Mouse (Mus musculus): ENCODE results near the gene Accsl. TPM values are rescaled to one million over a fixed set of nuclear protein-coding genes. Genes with fewer than 3 reads are reported as not detected.

Accsl gene
- total and polyA plus RNA-seq, 3 experiments = 0.43 to 1.6 TPM; not detected in 1

DNA sequence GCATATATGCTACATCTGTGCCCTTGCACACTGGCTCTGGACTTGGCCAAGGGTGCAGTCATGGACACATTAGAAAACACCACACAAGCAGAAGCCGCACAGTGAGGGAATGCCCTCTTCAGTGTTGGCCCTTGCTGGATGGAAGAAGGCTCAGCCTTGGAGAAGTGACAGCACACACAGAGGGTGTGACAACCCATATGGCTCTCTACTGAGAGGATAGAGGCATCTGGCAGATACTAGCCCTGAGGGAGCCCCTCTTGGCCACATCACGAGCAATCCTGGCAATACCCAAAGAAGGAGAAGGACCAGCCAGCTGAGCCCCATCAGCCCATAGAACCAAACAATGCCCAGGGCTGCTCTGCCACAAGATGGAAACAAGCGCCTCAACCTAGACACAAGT, 5.6 kb upstream of the Accsl start:
- DNase-seq = no peak

DNA sequence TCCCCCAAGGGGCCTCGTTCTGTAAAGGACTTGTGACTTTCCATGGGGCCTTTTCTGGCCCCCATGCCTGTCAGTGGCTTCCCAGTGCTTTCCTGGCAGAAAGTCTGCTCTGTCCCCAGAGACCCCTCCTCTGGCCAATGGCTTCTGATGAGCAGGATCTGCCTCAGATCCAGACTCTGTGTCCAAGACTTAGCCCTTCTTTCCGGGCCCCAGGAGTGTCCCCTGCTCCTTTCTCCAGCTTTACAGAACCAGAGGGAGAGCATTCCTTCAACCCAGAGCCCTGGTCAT, 5.2 kb upstream of the Accsl start:
- DNase-seq = no peak

DNA sequence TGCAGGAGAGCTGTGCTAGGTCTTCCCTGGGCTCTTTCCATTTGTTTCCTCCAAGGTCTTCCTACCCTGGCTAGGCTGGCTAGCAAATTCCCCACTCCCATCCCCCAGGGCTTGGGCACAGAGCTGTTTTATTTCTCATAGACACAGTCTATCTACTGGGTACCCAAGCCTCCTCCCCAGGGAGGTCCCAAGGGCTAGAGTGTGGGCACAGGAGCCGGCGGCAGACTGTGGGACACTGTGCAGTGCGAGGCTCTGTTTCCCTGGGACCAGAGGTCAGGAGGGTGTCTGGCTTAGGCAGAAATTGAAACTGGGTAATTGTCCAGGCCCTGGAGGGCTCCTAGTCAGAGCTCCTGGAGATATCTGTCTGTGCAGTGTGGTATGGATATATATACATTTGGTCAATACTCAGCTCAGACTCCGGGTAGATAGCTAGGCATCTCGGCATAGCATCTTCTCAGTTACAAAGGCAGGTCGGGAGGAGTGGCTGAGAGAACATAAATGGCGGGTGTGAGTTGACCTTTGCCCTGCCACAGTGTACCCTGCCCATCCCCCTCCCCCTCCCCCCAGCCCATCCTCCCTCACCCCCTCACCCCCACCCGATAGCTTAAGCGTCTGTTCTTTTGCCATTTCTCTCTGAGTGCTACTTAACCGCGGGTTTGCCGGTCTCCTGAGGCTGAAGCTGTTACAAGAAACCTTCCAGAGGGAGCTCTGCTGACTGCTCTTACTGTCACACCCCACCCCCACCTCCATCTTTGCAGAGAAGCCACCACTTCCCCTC, 4.7 kb upstream of the Accsl start:
- no peak for DNase-seq

DNA sequence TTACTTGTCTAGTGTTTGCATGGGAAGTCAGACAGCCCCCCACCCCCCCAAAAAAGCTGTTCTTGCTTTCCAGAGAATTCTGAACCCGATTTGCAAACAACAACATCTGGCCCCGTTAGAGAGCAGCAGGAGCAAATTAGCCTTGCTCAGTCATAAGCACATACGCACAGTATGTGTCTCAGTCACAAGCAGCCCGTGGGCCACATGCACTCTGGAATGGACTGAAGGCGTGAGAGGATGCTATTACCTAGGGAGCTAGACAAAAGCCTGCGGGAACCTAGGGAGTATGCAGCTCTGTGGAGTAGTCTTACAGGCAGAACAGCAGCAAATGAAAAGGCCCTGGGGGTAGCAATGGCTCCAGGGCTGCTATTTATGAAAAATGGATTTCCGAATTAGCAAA, 3.3 kb upstream of the Accsl start:
- DNase-seq = no peak

DNA sequence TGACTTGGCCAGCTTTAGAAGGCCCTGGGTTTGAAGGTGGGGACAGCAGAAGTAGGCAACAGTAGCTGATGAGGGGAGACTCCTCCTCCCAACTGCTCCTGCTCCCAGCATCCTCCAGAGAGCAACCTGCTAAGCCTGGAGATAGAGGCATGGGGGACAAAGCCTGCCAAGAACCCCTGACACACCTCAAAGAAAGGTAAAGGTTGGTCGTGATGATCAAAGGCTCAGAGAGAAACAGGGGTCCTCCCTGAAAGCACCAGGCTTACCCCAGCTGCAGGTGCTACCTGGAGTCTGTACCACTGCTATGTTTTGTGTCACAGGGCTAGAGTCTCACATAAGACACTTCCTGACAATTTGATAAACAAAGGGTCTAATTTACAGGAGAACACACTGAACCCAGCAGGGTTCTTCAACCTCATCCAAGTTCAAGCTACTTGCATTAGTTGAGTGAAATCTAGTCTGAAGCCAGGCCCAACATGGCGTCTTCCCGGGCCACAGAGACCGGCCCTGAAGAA, 2.5 kb upstream of the Accsl start:
- no peak for DNase-seq

DNA sequence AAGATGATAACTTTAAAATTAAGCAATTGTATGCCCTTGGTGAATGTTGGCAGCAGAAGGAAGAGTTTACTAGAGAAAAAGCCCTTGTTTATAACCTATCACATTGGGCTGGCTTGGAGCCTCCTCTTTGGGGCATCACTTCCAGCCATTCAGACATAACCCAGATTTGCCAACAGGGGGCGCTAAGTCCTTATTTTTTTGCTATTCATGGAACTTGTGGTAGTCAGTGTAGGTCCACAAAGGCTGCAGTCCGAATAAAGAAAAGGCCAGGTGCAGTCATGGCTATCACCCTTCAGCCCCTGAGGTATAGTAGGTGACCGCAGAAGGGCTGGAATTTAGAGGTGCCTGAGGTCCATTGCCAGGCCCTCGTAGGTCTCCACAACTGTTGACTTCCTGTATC, 1.9 kb upstream of the Accsl start:
- DNase-seq = peak; percentile 81

DNA sequence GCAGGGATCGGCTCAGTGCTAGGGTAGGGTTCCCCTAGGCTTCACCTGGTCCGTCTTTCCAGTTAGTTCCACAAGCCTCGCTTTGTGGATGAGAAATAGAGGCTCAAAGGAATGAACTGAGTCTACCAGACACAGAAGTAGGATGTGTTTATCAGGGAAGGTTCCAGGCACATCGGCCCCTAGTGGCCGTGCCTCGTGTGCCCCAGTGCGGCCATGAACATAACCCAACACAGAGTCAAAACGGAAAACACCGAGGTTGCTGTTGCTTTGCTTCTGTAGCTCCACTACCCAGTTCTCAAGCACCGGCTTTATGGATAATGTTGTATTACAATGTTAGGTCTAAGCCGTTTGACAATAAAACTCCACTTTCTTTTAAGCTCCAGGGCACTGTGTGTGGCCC, 391 bp downstream of the Accsl start:
- no peak for DNase-seq

DNA sequence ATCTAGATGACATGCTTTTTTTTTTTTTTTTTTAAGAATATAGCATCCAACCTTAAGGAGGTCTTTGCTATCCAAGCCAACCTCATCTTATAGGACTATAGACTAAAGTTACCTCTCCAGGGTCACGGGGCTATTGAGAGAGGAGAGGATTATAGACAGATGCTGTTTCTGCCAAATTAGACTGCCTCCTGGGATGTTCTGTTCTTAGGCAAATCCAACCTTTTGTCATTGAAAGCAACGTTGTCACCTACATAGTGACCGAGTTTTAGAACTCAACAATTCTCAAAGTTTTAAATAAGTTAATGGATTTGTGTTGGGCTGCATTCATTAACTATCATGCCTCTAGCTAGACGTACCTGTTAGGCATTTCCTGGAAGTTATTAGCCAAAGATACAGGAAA, 5.7 kb downstream of the Accsl start:
- no peak for DNase-seq

DNA sequence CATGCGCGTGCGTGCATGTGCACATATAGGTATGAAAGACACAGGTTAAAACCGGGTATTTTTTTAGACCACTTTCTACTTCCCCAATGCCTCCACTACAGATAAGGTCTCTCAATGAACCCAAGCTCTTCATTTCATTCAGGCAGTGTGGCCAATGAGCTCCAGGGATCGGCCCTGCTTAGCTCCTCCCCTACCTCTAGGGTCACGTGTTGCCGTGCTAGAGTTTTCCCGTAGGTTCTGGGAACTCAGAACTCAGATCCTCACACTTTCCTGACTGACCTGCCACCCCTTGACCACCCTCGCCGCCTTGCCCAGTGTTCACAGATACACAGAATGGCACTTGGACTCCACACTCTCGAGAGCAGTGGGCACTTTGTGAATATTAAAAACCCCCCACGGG, 10.1 kb downstream of the Accsl start:
- DNase-seq = no peak

DNA sequence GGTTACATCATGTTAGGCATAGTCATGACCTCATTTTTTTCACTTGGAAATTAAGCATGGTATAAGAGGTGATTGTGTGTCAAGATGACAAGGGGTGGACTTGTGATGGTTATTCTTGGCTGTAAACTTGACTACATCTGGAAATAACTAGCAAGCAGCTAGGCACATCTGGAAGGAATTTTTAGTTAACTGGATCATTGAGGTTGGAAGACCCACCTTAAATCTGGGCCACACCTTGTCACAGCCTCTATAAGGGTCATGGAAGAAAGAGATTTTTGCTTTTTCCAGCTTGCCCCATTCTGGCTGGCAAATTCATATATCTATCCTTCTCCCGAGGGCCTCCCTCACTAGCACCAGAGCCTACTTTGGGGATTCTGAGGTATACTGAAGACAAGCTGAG, 17.7 kb downstream of the Accsl start:
- DNase-seq = no peak

DNA sequence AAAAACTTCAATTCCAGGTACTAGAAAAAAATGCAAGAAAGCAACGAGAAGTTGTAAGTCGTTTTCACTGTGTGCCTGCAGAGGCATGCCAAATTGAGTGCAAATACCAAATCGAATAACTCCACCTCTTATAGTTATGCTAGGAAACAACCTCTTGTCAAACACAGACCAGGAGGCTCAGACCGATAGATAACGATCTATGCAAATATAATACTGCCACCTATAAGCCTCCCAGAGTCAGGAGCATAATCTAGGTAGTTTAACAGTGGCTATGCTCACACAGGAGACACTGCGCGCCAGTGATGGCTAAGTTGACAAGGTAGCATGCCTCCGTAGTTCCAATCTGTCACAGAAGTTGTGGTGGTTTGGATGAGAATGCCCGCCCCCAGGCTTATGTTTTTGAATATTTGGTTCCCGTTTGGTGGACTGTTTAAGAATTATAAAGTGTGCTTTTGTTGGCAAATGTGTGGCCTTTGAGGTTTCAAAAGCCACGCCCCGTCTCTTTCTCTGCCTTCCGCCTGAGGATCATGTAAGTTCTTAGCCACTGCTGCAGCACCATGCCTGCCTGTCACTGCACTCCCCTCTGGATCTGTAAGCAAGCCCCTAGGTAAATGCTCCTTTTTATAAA, 18.5 kb downstream of the Accsl start:
- DNase-seq = no peak

DNA sequence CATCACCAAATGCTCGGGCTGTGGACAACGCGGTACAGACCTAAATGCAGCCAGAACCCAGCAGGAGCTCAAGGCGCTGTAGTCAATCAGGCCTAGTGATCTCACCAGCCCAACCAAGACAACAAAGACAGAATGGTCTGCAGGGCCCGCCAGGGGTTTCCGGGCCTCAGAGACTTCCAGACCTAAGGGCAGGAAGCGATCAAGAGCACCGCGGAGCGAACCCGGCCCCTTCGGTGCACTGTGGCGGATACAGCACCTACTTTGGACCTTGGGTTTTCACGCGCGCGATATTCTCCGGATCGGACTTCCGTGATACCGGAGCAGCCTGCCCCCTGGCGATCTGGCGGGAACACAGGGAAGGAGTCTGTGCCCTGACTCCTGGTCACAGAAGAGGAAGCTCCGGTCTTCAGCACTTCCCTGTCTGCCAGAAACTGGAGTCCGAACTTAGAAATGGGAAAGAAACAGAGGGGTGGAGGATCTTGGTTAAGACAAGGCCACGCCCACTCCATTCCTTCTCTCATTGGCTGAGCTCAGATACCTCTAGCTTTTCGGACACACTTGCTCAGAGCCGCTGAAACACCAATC, 19.4 kb downstream of the Accsl start, which contains the start of gene Accs:
Gene Accs, minus strand, starts transcription at position 439 of the 585 bp plus-strand sequence.
- peak; percentile 89 for DNase-seq

DNA sequence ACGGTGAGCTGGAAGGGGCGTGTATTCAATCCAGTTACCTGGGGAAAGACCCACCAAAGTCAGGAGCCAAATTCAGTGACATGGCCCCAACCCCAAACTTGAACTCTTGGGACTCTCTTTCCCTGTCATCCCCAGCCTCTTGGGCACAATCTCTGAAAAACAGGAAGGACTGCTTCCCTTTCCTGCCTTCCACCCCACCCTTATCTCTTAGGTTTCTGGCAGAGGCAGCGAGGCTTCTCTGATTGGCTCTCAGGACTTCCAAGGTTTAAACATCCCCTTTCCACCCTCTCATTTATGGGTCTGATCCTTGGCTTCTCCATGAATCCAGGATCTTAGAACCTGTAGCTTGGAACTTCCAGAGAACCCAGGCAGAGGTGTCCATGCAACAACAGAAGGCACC, 27.6 kb downstream of the Accsl start:
- DNase-seq = no peak

DNA sequence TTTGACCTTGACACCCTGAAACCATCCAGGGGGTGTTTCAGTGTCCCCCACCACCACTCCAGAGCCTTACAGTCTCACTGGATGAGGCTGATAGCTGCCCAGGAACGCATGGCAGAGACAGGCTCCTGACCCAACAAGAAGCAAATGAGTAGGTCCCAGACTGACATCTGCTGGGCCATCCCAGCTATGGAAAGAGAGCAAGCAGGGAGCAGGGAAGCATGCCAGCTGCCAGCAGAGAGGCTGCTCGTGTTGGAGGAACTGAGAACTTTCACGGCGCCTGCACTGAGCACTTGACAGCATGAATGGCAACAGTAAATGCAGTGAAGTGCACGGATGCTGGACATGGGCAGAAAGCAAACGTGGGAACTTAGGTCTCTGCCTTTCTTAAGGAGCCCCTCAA, 28.8 kb downstream of the Accsl start:
- DNase-seq = no peak

DNA sequence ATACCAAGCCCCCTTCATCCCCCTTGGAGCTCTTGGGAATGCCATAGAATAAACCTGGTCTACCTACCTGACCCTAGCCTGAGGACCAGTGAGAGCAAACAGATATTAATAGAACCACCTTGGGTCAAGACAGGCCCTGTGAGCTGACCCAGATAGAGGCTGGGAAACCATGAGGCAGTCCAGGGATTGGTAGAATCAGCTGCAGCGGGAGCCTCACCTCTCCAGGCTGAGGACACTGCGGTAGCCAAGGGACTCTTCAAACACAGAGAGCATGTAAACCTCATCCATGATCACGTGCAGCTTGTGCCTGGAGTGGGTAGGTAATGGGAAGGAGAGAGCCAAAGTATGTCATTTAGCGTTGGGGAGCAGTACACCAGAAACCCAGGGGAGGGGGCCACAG, 30.0 kb downstream of the Accsl start:
- DNase-seq = no peak

DNA sequence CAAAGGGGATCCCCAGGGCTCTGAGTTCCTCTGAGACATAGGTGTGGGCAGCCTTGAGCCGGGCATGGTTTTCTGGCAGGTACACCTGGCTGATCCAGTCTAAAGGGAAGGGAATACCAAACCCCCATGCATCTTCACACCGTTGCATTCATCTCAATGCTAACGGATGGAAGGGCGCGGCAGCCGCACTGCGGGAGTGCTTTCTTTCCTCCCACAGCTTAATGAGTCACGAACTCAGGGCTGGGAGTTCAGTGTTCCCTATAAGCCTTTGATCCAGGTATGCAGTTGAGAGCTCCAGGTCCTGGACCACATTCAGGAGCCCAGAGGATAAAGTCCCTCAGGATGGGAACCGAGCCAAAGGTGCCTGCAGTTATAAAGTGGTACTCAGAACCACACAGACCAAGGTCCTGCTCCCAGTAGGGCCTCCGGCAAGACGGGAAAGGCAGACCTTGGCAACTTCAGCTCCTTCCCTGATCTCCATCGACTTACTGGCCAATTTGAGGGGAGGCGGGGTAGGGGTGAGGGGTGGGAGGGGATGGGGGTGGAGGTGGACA, 32.6 kb downstream of the Accsl start:
- no peak for DNase-seq

DNA sequence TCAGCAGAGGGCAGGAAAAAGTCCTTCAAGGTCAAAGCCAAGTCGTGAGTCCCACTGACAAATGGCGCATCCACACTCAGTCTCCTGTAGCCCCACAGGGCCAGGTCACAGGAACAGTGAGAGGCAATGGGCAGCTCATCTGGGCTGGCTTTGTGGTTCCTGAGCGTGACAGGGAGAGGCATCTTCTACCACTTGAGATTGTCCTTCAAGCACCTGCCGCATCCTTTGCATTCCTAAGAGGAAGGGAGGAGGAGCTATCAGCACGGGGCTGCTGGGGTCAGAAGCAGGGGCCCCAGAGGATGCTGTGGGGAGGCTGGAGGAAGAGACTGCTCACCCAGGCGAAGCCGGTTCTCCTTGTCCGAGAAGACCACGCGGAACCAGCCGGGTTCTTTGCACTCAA, 33.4 kb downstream of the Accsl start:
- DNase-seq = no peak

DNA sequence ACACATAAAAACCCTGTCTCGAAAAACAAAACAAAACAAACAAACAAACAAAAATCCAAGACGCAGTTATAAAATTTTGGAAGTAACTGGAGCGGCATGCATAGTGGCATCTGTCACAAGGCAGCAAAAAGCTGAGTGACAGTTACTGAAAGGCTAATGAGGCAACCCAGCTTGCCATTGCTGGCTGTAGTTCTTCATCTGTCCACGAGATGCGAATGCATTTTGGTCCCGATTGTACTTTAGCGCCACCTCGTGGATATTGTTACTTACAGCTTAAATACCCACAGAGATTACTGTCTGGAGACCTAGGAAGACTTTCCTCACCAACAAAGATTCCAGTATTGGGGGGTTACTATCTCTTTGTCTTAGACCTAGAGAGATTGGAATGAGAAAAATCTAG, 45.4 kb downstream of the Accsl start:
- DNase-seq = peak; percentile 74

DNA sequence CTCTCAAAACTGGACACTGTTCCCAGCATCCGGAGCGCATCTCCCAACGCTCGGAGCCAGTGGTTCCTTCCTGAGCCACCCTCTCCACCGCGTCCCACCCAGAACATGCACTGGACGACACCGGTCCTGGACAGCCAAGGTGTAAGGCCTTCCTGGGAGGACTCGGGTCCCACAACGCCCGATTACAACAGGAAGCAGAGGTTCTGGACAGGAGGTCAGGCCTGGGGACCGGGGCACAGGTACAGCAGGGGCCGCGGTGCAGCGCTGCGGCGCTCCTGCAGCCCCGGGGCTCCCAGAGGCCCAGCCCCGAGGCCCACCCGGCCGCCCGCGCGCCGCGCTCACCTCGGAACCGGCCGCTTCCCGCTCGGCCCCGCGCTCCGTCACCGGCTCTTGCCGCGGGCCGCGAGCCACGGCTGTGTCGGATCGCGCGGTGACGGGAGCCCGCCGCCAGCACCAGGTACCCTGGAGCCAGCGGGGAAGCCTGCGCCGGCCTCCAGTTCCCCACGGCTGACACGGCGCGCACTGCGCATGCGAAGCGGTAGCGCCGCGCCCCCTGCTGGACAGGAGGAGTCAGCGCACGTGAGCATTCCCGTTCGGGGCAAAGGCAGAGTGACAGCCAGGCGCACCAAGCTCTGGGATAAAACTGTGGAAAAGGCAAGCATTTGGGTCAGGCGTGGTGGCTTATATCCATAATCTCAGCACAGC, 46.8 kb downstream of the Accsl start, which contains the start of gene Ext2:
Gene Ext2, minus strand, starts transcription at position 524 of the 705 bp plus-strand sequence.
- peak; percentile 94 for DNase-seq

DNA sequence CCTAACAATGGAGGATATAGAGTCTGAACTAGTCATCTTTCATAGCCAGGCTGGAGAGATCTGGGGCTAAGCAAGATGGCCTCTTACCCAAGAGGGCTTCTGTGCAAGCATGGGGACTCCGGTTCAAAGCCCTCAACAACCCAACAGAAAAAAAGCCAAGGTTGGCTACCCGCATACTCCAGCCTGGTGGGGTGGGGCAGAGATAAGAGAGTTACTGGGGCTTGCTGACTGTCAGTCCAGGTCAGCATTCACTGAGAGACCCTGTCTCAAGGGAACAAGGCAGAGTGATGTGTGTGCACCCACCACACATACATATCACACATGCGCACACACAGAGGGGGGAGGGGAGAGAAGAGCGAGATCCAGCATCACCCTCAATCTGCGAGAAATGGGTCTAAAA, 51.2 kb downstream of the Accsl start:
- no peak for DNase-seq

DNA sequence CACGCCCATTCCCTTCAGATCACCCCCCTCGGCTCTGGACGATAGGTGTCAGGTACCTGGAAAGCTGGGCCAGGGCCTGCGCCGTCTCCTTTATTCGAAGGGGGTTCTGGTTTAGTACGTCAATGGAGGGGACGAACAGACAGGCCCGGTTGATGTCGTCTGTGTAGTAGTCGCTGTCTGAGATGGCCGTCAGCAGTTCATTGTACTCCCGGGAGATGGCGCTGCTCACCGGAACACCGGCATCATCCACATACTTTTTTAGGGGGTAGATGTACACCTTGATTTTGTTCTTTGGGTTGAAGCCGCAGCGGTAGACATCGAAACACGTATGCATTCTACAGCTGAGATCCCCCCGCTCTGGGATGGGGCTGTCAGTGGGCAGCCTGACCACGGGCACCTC, 55.6 kb downstream of the Accsl start:
- DNase-seq = no peak

DNA sequence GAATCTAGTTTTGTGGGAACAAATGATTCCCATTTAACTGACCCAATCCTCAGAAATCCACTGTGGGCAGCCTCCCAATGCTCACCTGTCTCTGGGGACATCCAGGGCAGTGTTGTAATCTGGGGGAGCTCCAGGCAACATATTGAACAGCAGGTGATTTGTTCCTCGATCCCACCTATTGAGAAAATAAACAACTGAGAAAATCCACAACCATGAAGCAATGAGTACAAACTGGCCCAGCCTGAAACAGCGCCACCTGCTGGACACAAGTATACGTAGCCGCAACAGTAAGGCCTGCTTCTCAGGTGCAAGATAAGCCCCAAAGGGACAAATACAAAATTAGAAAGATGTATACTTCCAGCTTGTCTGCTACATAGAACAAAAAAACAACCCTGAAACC, 57.1 kb downstream of the Accsl start:
- peak; percentile 44 for DNase-seq

DNA sequence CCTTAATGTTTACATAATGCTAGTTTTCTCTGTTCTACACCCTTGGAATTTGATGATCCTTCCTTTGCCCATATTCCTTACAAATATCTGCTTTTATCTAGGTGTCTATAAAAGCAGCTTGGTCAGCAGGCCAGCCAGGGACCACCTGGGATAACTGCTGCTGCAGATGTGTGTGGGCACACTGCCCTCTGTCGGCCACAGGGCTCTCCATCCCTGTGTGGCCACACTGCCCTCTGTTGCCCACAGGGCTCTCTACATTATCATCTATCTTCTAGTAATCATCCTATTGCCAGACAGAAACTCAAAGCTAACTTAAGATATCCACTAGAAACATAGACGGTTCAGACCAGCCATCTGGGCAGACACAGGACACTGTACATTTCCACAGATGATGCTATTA, 59.0 kb downstream of the Accsl start:
- DNase-seq = peak; percentile 50

Data from adrenal gland, adult 2 months (tissue).